Mouse (Mus musculus) ES-Bruce4 (cell line): Measurements from ENCODE around the gene Ryr2. TPM values are rescaled to one million over a fixed set of nuclear protein-coding genes. Genes with fewer than 3 reads are reported as not detected.

Experiments used
- H3K27ac ChIP-seq: 2 replicates; pipeline ENCODE4 v1.5.1; 2012; ENCODE audit warnings: low read length, inconsistent platforms; ENCODE audit not compliant: insufficient read depth
- H3K27me3 ChIP-seq: 2 replicates; pipeline ENCODE4 v1.6.1; 2012; ENCODE audit warnings: mild to moderate bottlenecking, low read length, inconsistent platforms; ENCODE audit not compliant: control insufficient read depth, poor library complexity, insufficient read depth, severe bottlenecking
- H3K36me3 ChIP-seq: 2 replicates; pipeline ENCODE4 v1.6.1; 2012; ENCODE audit warnings: inconsistent platforms, mild to moderate bottlenecking, low read length, moderate library complexity; ENCODE audit not compliant: control insufficient read depth, poor library complexity, insufficient read depth, severe bottlenecking
- H3K4me1 ChIP-seq: one replicate; pipeline ENCODE4 v1.8.1; 2011; ENCODE audit warnings: low read length; ENCODE audit not compliant: control insufficient read depth, insufficient read depth
- H3K4me3 ChIP-seq: 2 replicates; pipeline ENCODE4 v1.5.1; 2011; ENCODE audit warnings: low read depth, mild to moderate bottlenecking, low read length
- H3K9ac ChIP-seq: 2 replicates; pipeline ENCODE4 v1.6.1; 2012; ENCODE audit warnings: low read depth, mild to moderate bottlenecking, inconsistent platforms; ENCODE audit not compliant: poor library complexity, severe bottlenecking
- H3K9me3 ChIP-seq: replicated peaks from 2 replicates; pipeline ENCODE4 v1.6.1; 2012; ENCODE audit warnings: mild to moderate bottlenecking, low read length, inconsistent platforms; ENCODE audit not compliant: control insufficient read depth, poor library complexity, insufficient read depth, severe bottlenecking
- CTCF ChIP-seq: IDR thresholded peaks from one replicate; pipeline ENCODE4 v1.8.1; 2011; ENCODE audit warnings: low read depth, low read length
- EP300 ChIP-seq: IDR thresholded peaks from 2 replicates; pipeline ENCODE4 v1.6.1; 2011; ENCODE audit warnings: low read depth, low read length; ENCODE audit not compliant: insufficient read depth
- POLR2A ChIP-seq: IDR thresholded peaks from one replicate; pipeline ENCODE4 v1.8.1; 2011; ENCODE audit warnings: low read length; ENCODE audit not compliant: insufficient read depth
- polyA plus RNA-seq: library from polyadenylated mRNA; stranded (reverse); fragments of >200 nt; gene quantifications from 2 replicates; pipeline ENCODE4 v1.2.4, GENCODE M21; 2011; ENCODE audit warnings: low read depth; ENCODE audit not compliant: missing spikeins, insufficient read depth, insufficient read length

Ryr2 gene
- polyA plus RNA-seq, 1 experiment: 2.9 TPM

GRCm38 (mm10) chr13:12038676-12039075 is 68.1 kb downstream of the Ryr2 start:
- no peaks in the 10 kb centered on the region for H3K36me3 ChIP-seq
- H3K27ac ChIP-seq: no peak overlapping the region
- TF ChIP-seq CTCF (no peak), EP300 (no peak), POLR2A (no peak)
- no peaks in the 10 kb centered on the region for H3K4me1 ChIP-seq
- H3K4me3 ChIP-seq: no peak overlapping the region
- H3K9ac ChIP-seq: no peak overlapping the region
- H3K9me3 ChIP-seq: no peaks in the 10 kb centered on the region
- H3K27me3 ChIP-seq: no peaks in the 10 kb centered on the region

GRCm38 (mm10) chr13:12037241-12037640 is 69.5 kb downstream of the Ryr2 start:
- TF ChIP-seq POLR2A: no peak
- TF ChIP-seq EP300: no peak
- H3K4me3 ChIP-seq: no peak overlapping the region
- H3K36me3 ChIP-seq: no peaks in the 10 kb centered on the region

GRCm38 (mm10) chr13:12036834-12037233 is 69.9 kb downstream of the Ryr2 start:
- H3K9ac ChIP-seq: no peak overlapping the region
- H3K36me3 ChIP-seq: no peaks in the 10 kb centered on the region
- no peaks in the 10 kb centered on the region for H3K9me3 ChIP-seq
- no peaks in the 10 kb centered on the region for H3K4me1 ChIP-seq
- TF ChIP-seq POLR2A (no peak), CTCF (no peak), EP300 (no peak)
- no peak overlapping the region for H3K27ac ChIP-seq
- no peak overlapping the region for H3K4me3 ChIP-seq
- H3K27me3 ChIP-seq: no peaks in the 10 kb centered on the region

More at GRCm38 (mm10) chr13:12037241-12037640, 69.5 kb downstream of the Ryr2 start:
- H3K27me3 ChIP-seq: no peaks in the 10 kb centered on the region
- no peak overlapping the region for H3K9ac ChIP-seq
- no peaks in the 10 kb centered on the region for H3K9me3 ChIP-seq
- no peaks in the 10 kb centered on the region for H3K4me1 ChIP-seq
- no peak overlapping the region for H3K27ac ChIP-seq

- no peak for TF ChIP-seq POLR2A
- TF ChIP-seq CTCF: no peak
- no peak for TF ChIP-seq EP300
- H3K9me3 ChIP-seq: no peaks in the 10 kb centered on the region
- no peaks in the 10 kb centered on the region for H3K36me3 ChIP-seq
- no peak overlapping the region for H3K4me3 ChIP-seq
- no peak overlapping the region for H3K27ac ChIP-seq
- H3K4me1 ChIP-seq: no peaks in the 10 kb centered on the region
- H3K9ac ChIP-seq: no peak overlapping the region
- H3K27me3 ChIP-seq: no peaks in the 10 kb centered on the region
Observed at GRCm38 (mm10) chr13:12033914-12034313, 72.8 kb downstream of the Ryr2 start.

GRCm38 (mm10) chr13:12033272-12033671 is 73.5 kb downstream of the Ryr2 start:
- no peak overlapping the region for H3K9ac ChIP-seq
- TF ChIP-seq EP300 (no peak), CTCF (no peak), POLR2A (no peak)
- H3K36me3 ChIP-seq: no peaks in the 10 kb centered on the region
- H3K27ac ChIP-seq: no peak overlapping the region
- no peaks in the 10 kb centered on the region for H3K27me3 ChIP-seq
- H3K4me3 ChIP-seq: no peak overlapping the region
- no peaks in the 10 kb centered on the region for H3K9me3 ChIP-seq
- H3K4me1 ChIP-seq: no peaks in the 10 kb centered on the region

- no peak for TF ChIP-seq EP300
- TF ChIP-seq POLR2A: no peak
- no peak for TF ChIP-seq CTCF
- Histone ChIP-seq H3K36me3 (no peaks in the 10 kb centered on the region), H3K4me1 (no peaks in the 10 kb centered on the region), H3K27me3 (no peaks in the 10 kb centered on the region), H3K27ac (no peak overlapping the region), H3K9ac (no peak overlapping the region), H3K9me3 (no peaks in the 10 kb centered on the region), H3K4me3 (no peak overlapping the region)
Observed at GRCm38 (mm10) chr13:12029841-12030240, 76.9 kb downstream of the Ryr2 start.
